Mouse (Mus musculus): ENCODE data around the gene Macf1.
"Not testable (repeated sequence)": the region's sequence is repeated elsewhere in the genome, so short reads cannot be mapped to it uniquely, and the experiment has no call there.

Gene Macf1

DNA sequence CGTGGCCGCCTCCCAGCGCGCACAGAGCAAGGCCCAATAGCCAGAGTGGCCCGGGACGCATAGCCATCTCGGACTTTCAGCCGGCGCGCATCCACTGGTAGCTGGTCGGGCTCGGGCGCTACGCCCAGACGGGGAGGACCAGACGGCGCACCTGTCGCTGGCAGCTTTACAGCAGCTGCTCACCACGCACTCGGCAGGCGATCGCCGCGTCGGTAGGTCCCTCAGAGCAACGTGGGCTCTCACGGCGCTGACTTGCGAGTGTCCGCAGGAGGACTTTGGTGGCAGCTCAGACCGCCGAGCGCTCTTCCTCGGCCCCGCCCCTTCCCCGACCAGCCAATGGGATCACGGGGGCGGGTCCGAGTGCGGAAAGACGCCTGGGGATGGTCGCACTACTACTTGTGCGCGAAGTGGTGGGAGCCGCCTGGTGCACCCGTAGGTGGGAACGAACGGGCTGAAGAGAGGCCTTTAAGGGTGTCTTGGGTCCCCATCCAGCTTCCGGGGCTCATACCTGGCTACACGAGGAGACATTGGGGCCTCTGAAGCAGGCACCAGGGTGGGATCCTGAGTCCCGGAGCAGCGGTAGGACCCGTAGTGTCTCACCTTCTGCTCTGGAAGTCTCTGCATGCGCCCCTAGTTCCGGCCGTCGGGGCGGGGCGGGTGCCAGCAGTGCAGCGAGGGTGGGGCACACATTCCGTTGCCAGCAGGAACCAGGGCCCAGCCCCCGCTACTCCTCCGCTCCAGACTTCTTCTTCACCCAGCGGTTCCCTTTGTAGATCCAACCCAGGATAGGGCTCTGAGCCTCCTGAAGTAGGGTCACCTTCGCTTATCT lies 341.3 kb downstream of the Macf1 start, which contains the start of gene Bmp8a:
Gene Bmp8a, minus strand, starts transcription at position 611 of the 829 bp plus-strand sequence.
- peak; percentile 26 for DNase-seq (ENCODE audit: low spot score)

DNA sequence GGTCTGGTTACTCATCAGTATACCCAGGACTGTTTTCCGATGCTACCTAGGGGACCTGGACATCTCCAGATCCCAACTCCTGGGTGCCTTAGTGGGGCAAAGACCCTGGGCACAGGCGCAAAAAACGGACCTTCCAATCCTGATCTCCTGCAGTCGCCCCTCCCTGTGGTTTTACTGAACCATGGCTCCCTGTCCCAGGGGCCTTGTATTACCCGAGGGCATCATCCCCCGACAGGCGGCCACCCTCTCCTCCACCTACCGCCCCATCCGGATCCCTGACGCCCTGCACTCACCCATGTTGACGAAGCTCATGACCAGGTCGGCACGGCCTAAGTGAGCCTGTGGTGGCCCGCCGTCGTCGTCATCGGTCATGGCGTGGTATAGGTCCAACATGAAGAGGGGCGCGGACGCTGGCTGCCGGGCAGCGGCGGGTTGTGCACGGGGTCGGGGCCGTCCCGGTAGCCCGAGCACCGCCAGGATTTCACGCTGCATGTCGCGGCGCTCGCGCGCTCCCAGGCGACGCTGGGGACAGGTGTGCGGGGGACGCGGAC lies 342.0 kb downstream of the Macf1 start:
- DNase-seq (ENCODE audit: low spot score) = no peak

DNA sequence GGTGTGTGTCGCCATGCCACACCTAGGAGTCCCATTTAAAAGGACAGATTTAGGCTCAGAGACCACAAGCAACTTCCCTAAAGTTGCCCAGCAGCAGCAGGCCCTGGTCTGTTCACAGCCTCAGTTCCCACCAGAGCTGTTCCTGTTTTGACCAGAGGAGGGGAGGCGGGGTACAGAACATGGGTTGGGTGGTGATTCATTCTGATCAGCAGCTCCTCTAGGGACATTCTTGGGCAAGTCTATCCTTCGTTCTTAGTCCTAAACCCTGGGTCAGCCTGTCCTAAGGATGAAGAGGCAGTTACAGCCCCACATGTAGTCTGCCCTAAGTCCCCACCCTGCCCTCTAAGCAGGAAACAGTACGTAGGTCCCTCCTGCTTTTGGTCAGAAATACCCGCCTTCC lies 343.9 kb downstream of the Macf1 start:
- no peak for DNase-seq (ENCODE audit: low spot score)

DNA sequence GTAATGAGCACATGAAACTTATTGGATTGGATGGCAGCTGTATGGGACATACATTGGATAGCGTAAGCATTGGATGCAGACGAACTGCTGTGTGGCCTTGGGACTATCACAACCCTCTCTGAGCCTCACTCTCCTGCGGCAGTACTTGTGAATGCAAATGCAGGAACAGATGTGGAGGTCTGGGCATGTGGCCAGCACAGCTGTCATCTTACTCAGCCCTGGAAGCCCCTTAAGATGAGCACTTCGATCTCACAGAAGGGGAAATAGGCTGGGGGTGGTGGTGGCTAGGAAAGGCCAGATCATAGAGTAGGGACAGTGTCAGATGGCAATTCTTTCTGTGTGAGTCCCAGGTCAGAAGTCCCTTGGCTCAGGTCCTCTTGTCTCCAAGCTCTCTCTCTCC lies 346.5 kb downstream of the Macf1 start:
- DNase-seq (ENCODE audit: low spot score) = no peak

DNA sequence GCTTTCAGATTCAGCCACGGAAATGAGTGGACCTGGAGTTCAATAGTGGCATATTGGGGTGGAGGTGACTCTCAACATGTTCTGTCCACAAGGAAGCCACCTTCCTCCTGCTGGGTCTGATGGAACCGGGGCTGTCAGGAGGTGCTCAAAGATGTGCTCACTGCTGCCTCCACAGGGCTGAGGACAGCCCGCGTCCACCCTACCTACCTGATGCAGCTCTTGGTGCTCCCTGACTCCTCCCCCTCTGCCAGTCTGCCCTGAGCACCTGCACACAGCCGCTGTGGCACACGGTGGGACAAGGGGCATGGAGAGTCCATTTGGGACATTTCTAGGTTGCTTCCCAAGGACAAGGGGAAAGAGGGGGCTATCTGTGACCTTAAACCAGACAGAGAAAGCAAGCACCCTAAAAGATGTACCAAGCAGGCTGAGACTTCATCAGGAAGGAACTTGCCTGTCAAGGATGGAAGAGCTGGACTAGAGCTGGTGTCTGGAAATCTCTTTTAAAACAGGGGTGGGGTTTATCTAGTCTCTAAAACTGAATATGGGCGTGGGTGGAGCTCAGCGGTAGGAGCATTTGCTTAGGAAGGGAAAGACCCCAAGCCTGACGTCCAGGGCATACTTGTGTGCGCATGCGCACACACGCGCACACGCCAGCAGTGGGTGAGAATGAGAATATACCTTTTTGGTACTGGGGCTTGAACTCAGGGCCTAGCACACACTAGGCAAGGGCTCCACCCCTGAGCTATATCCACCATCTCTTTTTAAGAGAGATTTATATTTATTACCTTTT lies 348.2 kb downstream of the Macf1 start:
- DNase-seq (ENCODE audit: low spot score) = no peak

DNA sequence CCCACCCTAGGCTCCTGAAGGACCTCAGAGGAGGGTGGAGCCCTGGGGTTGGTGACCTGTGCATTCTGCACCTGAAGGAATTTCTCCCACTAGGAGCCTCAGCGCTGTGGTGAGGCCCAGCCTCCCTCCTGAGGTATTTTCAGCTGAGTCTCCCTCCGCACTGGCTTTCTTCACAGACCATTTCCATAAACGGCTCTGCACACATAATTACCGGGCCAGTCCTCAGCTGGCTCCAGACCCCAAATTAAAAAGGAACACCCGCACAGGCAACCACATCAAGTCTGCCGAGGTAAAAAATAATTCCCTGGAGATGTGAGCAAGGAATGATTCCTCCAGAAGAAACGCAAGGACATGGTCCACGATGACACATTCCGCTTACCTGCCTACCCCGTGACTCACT lies 348.9 kb downstream of the Macf1 start:
- DNase-seq (ENCODE audit: low spot score) = not testable (repeated sequence)

DNA sequence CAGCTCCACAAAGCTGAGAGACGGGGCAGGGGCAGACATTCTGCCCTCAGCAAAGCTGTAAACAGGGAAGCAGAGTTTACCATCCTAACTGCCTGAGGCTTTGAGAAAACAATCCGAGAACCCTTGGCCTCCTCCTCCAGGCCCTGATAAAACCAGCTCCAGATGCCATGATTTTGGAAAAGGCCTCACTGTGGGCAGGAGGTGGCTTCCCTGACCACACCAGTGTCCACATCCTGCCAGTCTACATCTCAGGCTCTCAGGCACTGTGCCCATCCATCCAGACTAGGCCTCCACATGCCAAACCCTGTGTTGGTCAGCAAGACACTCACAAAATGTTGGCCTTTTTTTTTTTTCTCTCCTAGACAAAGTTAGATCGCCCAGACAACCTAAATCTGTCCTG lies 350.0 kb downstream of the Macf1 start:
- DNase-seq (ENCODE audit: low spot score) = no peak

DNA sequence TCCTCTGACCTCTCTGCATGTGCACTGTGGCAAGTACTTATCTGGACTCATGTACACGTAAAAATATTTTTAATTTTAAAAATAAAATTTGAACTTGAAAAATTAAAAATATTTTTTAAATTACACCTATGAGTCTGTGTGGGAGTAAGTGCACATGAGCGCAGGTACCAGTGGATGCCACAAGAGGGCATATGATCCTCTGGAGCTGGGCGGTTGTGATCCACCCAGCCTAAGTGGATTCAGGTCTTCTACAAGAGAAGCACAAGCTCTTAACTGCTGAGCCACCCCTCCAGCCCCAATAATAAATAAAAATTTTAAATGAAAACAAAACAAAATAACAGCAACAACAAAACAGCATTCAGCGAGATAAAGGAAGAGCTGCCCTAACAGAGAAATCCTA lies 351.0 kb downstream of the Macf1 start:
- DNase-seq (ENCODE audit: low spot score) = no peak

DNA sequence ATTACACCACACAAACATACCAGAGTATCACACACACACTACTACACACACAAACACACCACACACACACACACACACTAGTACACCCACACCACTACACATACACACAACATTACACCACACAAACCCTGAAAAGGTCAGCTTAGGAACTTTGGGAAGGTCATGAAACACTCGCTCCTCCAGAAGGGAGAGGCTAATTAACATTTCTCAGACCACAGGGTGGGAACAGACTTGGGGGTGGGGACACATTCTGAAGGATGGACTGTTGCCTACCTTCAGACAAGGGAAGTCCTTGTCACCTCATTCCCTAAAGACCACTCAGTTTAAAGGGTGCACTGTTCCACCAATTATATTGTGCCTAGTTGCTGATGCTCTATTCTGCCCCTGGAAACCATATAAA lies 352.2 kb downstream of the Macf1 start:
- DNase-seq (ENCODE audit: low spot score) = not testable (repeated sequence)

DNA sequence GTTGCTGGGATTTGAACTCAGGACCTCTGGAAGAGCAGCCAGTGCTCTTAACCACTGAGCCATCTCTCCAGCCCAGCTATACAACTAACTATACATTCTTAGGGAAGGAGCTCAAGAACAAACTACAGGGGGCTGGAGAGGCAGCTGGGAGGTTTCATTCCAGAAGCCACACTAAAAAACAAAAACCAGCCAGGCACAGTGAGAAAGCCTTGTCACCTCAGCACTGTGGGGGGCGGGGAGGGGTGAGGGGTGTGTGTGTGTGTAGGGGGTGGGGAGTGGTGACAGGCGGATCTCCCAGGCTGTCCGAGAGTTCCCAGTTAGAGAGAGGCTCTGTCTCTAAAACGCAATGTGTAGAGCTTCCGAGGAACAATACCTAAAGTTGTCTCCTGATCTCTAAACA lies 352.8 kb downstream of the Macf1 start:
- no peak for DNase-seq (ENCODE audit: low spot score)

DNA sequence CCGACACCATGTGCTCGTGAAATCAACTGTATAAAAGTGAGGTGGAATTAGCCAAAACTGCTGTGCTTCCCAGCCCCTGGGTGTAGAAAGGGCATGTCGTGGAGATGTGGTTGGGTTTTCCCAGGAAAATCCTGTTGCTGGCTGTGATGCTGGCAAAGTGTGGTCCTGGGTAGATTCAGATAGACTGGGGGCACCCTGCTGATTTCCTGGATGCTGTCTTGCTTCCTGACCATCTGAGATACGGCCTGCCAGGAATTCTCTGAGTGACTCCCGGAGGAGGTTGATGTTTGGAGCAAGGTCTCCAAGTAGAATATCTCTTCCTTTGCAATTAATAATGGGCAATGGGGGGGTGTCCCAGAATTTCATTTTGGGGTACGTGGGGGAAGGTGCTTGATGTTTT lies 355.2 kb downstream of the Macf1 start:
- no peak for DNase-seq (ENCODE audit: low spot score)

DNA sequence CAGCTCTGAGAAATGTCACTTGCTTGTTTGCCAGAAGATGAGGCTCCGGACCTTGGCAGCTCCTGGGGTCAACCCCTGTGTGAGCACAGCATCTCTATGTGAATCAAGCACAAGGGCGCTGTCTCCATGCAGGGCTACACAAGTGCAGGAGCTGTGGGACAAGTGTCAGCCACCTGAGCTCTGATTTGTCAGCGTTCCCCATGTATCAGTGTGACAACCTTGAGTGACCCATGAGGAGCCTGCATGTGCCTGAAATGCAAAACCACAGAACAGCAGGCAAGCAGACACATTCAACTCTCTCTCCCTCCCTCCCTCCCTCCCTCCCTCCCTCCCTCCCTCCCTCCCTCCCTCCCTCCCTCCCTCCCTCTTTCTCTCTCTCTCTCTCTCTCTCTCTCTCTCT lies 356.5 kb downstream of the Macf1 start:
- DNase-seq (ENCODE audit: low spot score) = no peak

DNA sequence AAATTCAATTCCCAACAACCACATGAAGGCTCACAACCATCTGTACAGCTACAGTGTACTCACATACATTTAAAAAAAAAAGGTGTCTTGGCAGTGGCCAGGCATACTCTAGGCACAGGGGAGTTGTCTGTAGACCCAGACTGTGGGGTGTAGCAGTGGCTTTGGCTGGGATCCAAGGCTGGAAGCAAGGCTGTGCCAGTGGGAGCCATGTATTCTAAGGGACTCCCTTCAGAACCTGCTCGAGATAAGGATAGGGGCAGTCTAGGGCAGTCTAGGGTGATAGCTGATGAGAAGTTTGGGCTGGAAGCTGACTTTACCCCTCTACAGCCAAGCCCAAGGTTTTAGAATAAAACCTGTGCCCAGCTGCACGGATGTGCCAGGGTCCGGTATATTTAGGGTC lies 358.1 kb downstream of the Macf1 start:
- DNase-seq (ENCODE audit: low spot score) = no peak

DNA sequence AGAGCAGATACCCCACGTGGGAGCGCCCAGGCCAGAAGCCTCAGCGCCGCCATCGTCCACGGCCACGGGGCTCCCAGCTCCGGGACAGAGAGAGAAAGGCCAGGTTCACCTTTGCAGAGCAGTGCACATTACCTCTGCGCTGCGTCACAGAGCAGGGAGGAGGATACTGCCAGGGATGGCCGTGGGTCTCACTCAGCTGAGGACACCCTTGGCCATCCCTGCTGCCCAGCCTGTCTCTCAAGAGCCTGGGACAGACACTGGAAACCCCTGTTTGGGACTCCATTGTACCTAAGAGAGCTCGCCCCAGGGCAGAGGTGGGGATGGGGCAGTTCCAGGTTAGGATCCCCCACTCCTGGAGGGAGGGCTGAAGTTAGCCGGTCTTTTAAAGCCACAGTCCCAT lies 360.6 kb downstream of the Macf1 start, which contains the start of gene Oxct2a:
Gene Oxct2a, minus strand, starts transcription at position 101 of the 400 bp plus-strand sequence.
- DNase-seq (ENCODE audit: low spot score) = no peak

DNA sequence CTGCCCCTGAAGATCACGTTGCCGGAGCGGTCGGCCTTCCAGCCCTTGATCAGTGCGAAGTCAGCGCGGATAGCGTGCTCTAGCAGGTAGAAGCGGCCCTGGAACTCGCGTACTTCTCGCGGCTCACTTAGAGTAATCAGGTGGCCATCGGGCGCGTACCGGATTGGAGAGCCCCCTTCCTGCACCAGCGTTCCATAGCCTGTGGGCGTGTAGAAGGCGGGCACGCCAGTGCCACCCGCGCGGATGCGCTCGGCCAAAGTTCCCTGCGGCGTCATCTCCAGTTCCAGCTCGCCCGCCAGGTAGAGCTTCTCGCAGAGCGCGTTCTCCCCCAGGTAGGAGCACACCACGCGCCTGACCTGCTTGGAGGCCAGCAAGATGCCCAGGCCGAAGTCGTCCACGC lies 361.2 kb downstream of the Macf1 start:
- DNase-seq (ENCODE audit: low spot score) = not testable (repeated sequence)

DNA sequence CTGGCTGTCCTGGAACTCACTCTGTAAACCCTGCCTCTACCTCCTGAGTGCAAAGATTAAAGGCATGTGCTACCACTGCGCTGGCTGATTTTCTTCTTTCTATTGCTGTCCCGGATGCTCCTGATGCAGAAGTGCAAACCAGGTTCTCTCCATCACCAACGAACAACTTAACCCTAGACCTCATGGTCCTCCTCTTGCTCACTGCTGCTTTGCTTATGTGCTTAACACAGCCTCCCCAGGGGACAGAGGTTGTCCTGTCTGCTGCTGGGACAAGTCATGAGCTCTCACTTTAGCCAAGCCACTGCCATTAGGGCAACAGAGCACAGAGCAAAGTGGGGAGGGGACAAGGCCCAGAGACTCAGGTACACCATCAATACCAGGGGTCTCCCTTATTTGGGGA lies 369.7 kb downstream of the Macf1 start:
- no peak for DNase-seq (ENCODE audit: low spot score)

DNA sequence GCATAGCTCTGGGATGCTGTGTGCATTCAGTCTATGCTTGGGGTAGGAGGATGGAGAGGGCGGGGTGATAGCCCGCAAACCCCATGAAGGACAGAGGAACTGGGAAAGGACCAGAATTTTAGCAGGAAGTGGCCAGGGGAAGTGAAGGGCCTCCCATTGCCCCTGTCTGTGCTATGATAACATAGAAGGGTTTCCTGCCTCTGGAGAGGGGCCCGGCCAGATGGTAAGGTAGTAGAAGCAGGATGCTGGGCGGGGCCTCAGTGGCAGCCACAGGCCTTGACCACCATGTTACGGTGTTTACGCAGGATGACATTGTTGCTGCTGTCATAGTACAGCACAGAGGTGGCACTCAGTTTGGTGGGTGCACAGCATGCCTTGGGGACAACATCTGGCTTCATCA lies 371.1 kb downstream of the Macf1 start:
- no peak for DNase-seq (ENCODE audit: low spot score)

DNA sequence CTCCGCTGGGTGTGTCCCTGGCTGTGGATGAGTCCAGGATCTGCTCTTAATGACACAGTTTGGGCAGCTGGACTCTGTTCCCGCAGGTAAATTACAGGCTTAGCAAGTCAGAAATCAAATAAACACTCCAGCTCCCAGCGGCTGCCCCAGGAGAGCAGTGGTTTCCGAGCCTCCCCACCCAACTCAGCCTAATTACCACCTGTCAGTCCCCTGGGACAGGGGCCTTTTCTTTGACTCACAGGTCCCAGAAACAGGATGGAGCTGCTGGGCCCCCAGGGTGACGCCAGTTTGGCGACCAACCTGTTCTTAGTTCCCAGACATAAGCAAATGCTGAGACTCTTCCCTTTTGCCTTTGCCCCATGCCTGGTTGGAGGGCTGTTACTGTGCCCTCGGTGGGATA lies 372.3 kb downstream of the Macf1 start:
- no peak for DNase-seq (ENCODE audit: low spot score)

DNA sequence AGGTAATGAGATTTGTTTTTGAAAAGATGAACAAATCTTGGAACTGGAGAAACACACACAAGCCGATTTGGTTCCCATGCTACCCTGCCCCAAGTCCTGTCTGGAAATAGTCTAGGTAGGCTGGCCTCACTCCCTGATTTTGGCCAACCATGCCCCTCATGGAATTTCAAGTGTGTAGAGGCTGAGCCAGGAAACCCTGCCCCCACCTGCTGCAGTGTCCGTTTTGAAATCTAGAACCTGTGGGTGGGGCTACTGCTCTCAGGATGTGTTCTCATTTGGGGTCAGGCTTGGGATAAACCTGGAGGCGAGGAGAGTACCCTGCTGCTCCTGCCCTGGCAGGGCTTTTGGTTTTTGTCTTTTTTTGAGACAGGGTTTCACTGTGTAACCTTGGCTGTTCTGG lies 375.9 kb downstream of the Macf1 start:
- DNase-seq (ENCODE audit: low spot score) = no peak

DNA sequence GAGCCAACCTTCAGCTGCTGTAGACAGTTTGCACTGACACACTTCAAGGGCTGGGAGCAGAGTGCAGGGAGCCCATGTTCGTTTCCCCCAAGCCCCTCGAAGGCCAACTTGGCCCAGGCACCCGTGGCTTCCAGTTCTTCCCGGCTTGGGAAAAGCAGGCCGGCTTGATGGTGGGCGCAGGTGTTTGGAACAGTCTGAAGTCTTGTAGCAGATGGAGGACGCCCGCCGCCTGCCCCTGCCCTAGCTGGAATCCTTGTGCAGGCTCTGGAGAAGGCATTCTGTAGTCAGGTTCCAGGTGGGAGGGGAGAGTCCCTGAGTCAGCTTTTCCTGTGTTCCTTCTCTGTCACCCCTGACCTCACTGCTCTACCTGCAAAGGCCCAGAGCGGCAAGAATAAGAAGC lies 377.2 kb downstream of the Macf1 start:
- no peak for DNase-seq (ENCODE audit: low spot score)

DNA sequence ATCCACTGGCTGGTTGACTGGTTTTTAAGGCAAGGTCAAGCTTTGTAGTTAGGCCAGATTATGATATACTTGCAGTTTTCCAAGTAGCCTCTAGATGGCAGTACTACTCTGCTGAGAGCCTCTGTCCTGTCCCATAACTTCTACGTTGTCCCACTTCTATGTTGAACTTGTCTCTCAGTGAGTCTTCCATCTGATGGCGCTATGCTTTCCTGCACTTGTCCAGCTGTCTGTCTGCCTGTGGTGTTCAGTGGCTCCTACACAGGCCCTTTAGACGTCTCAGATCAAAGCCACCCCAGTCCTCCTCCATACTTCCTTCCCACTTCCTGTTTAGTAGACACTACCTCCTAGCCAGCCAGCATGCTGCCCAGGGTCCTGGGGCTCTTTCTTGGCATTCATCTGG lies 378.4 kb downstream of the Macf1 start:
- no peak for DNase-seq (ENCODE audit: low spot score)

Data from spleen, adult 12 weeks (tissue).